Mouse (Mus musculus): ENCODE measurements around the gene Prox1.

Prox1 gene

DNA sequence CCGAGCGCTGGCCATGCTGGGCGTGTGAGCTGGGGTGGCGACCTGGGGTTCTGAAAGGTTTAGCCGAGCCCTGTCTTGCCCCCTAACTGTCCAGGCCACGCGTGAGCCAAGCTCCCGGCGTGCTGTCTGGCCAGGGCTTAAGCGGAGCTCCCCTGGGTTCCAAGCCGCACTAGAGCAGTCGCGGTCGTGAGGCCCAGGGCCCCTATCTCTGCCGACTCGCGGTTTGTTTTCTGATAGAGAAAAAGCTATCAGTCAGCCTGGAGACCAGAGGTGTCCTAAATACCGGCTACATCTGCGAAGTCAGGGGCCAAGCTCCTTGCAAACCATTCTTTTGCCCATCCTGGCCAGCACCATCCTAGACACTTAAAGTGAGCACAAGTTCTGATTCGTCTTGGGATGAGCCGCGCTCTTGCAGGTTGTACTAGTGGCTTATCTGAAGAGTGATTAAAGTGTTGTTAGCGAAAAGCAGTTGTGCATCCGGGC is 2.5 kb upstream of the Prox1 start:
- DNase-seq = peak in 1 of 2 experiments; percentile 11

DNA sequence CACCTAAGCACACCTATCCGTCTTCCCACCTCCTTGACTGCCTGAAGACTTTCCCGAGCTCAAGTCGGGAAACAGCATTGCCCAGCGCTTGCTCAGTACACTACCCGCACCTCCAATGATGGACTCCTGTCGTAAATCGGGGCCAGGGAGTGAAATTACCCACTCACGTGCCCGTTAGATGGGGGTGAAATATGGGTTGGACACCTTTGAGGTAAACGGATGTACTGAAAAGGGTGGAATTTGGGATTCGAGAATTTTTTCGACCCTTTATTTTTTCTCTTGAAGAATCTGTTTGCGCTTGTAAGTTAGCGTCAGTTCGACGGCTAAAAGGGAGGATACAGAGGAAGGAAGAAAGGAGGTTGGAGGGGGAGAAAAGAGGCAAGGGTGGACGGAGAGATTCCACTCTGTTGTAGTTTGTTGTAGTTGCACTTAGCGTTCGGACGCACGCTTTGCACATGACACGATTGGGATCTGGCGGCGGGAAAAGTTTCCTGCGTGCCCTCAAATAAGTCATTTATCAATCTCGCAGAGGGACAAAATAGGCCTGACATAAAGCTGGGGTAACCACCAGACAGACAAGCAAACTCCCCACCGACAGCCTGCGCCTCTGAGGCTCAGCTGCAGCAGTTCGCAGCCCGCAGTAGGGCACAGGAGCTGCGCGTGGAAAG is 1.9 kb upstream of the Prox1 start:
- peak in 1 of 2 experiments; percentile 14 for DNase-seq

DNA sequence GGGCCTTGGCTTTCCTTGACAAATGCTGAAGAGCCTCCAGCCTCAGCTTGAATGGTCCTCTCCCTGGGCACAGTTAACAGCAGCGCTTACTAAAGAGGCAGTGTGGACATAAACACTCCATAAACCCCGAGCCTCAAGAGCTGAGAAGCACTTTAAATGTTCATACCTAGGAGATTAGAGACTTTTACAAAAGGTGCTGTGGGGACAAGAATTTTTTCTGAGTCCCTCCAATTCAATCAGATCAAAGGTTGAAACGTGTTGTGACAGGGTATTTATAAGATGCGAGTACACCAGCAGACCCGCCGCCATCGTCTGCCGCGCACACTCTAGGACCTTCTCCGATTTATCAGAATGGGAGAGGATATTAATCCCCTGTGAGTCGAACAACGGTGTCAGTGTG is 1.2 kb upstream of the Prox1 start:
- DNase-seq = no peak

DNA sequence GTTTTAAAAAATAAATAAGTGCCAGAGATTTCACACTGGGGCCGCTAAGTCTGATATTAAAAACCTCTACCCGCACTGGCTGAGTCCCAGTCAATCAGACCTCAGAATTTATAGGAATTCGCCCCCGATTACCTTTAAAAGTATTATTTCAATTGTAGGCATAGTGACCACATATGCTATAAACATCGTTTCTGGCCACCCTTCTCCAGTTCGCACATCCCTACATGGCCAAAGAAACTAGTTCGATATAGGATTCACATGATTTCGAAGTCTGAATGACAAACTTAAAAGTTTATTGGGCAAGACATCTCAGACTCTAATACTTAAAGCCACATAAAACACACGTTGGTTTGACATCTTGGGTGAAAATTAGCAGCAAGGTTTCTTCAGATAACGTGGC is 827 bp upstream of the Prox1 start:
- no peak for DNase-seq

DNA sequence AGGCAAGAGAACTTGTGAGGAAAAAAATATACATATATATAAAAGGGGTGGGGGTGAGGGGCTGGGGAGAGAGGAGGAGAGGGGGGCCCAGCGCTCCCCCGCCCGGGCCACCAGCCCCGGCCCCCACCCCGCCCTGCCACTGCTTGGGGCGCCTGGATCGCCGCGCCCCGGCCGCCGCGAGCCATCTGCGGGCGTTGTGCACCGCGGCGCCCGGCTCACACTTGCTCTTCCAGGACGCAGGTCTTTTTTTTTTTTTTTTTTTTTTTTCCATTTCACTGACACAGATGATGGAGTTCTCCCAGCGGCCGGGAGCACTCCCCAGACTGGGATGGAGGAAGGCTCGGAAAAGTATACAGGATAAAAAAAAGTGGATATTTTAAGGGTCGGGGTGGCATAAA is 304 bp upstream of the Prox1 start:
- DNase-seq = peak in 1 of 2 experiments; percentile 16

DNA sequence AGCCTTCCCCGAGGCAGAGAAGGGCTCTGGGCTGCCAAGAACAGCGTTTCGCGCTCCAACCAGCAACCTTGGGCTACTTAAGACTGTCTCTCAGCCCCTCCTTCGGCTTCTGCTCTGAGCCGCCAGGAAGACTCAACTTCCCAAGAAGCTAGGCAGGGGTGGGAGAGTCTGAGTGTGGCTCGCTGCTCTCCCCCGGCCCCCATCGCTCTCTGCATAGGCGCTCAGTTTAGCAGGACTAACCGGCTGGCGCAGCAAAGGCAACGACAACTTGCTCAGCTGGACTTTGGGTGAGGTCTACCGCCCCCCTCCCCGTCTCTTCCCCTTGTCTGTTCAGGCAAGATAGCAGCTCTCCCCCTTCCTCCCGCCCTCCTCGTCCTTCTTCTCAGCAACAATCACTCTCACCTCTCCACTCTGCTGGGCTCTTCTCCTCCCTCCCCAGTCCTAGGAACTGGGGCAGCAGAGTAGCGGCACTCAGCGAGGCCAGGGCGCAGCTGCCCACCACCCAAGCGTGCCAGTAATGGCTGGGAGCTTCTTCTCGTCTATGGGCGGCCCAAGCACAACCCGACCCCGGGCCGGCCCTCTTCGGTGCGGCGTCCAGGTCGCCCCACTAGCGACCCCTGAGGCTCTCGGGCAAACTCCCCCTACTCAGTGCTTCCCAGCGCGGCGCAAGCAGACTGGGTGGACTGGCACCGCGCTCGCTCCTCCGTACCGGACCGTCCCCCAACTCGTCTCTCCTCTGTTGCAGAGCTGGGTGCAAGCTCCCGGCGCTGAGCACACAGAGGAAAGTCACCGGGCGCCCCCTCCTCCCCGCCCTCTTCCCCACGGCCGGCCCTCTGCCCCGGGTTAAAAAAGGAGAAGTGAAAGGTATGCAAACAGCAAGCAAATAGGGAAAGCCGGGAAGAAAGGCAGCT is 1.5 kb downstream of the Prox1 start:
- DNase-seq = peak in 1 of 2 experiments; percentile 24

DNA sequence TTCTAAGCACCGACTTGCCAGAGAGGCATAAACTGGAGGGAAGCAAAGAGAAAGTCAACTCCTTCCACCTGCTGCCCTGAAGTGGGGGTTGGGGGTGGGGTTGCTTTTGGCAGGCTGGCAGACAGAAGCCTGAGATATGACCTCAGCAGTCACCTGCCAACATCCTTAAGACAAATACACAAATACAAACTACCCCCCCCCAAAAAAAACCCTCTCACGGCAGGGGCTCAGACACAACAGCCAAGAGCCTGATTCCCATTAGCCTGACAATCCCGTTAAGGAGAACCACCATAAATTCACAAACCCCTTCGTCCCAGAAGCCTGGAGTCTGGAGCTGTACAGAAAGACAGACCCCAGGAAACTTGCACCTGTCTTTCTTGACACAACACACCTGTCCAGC is 2.4 kb downstream of the Prox1 start:
- DNase-seq = peak in 1 of 2 experiments; percentile 18

DNA sequence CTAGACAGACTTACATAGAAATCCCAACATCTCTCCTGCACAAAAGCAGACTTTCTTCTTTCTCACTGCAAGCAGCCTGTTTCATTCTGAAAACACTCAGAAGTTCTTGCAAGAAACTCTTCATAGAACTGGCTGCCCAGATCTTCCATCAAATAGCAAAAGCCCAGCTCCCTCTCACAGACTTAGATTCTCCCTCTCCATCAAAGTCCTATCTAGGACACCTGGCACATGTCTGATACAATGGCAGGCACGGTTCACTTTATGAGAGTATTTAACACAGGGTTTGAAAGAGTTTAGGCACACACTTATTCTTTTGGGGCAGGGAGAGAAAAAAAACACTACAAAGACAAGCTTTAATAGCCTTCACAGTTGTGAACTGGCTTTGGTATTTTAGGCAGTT is 2.9 kb downstream of the Prox1 start:
- DNase-seq = no peak

DNA sequence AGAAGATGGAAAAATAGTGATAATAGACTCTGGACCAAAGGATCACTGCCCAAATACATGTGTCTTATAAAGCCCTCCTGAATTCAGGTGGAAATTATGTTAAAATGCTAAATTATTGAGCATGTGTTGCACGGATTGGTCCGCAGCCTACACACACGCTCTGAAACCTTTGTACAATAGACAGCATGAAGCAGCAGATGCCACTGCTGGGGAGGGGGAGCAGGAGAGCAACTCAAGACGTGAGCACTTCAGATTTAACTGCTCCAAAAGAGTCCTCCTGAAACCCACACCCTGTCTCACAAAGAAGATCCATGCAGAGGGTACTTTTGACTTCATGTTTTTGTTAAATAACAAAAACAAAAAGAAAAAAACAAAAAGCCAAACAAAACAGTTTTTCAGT is 5.0 kb downstream of the Prox1 start:
- no peak for DNase-seq

DNA sequence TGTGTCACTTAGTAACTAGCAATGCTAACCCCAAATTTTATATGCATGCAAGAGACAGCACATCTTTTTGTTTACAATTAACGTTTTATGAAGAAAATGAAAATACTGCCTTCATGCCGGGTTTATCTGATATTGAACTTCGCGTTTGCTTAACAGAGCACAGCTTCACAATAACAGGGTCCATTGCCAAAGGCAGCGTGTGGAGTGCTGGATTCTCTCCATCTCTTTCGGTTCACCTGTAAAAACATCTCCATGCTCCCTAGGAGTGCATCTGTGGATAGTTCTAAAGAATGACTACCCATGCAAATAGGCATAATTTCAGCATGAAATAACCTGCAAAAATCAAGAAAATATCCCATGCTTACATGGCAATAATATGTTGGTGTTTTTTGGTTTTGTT is 7.0 kb downstream of the Prox1 start:
- no peak for DNase-seq

DNA sequence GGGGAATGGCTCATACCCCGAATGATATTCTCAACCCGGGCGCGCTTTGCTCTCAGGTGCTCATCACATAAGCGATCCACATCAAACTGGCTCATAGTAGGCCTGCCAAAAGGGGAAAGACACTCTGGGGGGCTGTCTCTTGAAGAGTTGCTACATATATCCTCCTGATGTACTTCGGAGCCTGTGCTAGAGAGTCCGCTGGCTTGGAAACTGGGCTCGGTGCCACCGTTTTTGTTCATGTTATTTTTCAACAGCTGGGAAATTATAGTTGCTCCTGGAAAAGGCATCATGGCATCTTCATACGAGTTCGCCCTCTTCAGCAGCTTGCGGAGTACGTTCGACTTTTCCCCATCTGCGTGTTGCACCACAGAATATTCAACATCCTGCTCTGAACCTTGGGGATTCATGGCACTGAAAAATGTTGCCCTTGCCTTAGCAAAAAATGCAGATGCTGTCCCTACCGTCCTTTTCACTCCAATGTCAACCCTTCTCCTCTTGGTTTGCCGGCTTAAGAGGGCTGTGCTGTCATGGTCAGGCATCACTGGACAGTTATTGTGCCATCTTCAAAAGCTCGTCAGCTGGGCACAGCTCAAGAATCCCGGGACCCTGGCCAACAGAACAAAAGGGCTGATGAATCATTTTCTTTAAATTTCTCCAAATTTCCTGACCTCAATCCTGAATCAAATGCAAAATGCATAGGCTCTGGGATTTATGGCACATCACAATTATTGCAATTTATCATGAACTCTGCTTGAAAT is 8.6 kb downstream of the Prox1 start:
- no peak for DNase-seq

DNA sequence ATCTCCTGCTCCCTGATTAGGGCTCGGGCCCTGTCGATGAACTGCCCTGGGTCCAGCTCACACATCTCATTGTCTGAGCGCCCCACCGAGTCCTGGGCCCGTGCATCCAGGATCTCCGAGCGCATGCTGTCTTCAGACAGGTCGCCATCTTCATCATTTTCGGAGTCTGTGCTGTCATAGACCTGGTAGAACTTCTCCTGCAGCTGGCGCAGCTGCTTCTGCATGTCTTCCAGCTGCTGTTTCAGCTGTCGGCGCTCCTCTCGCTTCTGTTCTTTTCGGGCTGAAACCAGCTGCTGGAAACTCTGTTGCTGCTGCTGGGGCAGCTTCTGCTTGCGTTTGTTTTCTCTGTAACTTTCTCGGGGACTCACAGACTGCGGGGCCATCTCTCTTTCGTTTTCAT is 9.2 kb downstream of the Prox1 start:
- DNase-seq = no peak

DNA sequence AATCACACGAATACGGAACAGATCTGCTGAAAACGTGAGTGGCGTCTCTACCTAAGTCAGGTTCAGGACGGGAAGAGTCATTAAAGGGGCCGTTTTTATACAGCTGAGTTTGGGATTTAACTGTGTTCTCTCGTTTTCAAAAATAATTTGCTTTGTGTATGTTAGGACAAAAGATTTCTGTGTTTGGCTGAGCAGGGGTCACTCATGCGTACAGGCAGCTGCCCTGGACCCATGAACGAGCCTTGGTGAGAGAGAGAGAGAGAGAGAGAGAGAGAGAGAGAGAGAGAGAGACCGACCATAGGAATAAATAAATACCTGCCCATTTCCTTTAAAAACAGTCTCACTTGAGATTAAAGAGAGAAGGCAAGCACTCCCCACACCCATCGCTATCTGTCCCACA is 11.1 kb downstream of the Prox1 start:
- no peak for DNase-seq

DNA sequence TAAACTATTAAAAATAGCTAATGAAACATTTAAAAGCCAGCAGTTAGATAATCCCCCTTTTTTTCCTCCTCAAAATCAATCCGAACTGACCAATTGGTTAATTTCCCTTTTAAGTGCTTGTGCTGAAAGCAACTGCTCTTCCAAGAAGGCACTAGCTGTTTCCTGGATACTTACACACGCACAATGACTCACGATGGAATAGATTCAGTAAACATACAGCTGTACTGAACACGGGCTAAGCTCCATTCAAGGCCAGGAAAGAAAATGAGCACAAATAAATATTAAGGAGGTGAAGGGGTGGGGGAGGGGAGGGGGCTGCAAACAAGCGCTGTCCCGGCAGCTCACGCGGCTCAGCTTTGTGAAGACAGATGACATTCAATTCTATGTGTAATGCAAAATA is 14.8 kb downstream of the Prox1 start:
- no peak for DNase-seq

DNA sequence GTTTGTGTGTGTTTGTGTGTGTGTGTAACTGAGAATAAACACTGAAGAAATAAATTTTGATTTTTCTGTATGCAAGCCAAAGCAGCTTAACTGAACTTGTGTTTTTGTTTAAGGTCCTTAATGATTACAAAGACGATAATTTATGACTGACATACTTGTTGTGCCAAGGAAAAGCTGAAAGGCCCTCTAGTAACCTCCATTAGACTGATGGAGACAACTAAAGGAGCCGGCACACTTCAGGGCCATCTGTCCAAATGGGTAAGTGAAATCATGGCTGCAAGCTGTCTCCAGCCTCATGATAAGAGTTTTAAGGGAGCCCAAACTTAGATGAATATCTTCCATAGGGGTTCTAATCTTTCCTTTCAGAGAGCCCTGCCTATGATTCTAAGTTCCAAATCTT is 15.5 kb downstream of the Prox1 start:
- DNase-seq = no peak

DNA sequence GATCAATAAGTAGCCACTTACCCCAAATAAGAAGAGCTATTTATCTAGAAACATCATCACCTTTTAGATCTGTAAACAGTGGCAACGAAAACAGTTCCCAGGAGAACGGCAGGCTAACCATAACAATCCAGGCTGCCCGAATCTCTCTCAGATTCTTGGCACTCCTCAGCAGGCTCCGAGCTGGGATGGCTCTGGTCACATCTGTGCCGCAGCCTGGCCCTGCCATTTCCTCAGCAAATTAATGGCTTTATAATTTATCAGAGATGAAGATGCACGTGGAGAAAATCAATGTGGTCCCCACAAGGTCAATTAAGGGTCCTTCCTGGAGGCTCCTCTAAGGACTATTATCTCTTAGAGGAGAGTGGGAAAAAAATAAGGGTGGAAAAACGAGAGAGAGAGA is 16.2 kb downstream of the Prox1 start:
- DNase-seq = no peak

DNA sequence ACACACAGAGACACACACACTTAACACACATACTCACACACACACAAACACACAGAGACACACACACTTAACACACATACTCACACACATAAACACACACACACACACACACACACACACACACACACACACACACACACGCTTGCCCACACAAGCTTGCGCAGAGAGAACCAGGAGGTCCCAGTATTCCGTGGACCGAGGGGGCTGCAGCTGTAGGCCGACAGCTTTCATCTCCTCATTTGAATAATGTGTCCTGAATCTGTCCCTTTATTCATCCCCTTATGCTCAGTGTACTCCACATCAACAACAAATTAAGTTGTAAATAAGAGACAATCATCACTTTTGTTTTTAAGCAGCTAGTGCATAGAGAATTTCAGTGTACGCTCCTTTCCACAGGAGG is 17.9 kb downstream of the Prox1 start:
- DNase-seq = no peak

DNA sequence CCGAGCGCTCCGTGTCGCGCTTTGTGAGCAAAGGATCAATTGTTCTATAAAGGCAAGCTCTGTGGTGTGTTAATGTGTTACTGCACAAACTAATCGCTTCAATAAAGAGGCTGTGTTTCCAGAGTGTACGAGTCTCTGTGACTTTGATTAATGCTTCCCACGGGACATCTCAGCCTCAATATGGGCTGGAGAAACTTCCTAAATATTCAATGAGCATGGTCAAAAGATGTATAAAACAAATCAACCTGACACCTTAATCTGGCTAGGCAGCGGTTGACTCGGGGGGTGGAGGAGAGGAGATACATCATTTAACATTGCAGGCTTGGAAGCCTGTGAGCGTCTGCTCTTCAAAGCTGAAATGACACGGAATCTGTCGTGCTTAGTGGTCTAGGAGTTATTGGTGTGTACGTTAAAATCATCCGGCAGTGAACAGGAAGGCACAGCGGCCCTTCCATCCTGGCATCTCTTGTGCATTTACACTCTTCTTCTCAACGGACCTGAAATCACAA is 21.2 kb downstream of the Prox1 start:
- DNase-seq = no peak

DNA sequence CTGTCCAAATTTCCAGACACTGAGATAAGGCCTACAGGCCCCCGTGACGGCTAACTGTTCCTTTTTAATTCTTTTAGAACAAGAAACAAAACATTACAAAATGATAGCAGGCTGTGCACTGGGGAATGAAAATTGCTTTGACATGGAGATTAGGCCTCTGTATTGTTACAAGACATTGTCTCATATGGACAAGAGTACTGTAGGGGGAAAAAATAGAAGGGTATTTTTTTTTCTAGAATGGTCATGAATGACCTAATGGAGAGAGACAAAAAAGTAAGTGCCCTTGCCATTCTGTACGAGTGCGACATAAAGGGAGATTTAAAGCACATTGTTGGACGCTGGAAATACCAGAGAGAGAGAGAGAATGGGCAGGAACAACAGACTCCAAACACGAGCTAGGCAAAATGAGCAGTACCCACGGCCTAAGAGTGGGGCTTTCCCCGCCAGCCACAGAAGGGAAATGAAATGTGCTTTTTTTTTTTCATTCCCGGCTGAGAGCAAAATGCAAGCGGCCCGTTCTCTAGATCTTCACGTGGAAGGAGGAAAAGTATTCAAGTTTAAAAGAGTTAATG is 21.8 kb downstream of the Prox1 start:
- DNase-seq = no peak

DNA sequence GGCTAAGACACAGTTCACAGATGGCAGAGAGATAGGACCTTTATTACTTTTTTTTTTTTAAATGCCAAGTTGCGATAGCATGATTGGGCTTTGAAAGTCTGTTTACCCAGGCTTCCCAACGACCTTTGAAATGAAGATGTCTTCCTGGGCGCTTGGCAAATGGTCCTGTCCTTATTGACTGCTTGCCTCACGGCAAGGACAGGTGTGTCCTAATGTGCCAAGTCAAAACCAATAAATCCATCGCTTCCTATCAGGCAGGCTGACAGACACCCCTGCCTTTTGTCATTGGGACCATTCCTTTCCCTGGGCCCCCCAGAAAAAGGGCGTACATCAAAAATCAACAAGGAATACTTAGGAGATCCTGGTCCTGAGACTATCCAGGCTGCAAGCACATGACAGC is 22.7 kb downstream of the Prox1 start:
- no peak for DNase-seq

DNA sequence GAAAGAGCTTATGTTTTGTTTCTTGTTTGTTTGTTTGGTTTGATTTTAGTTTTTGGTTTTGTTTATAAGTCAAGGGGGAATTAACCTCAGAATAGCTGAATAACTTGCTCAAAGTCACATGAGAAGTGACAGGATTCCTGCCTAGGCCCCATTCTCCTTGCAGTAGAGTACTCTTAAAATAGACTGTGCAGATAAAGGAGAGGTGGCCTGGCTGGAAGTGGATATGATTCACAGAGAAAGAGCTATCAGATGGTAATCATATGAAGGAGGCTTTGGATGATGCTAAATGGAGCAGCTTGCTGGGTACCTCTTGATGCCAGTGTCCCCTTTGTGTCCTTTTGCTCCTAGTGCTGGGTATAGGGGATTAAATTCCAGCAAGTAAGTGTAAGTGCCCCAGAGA is 26.1 kb downstream of the Prox1 start:
- DNase-seq = no peak

DNA sequence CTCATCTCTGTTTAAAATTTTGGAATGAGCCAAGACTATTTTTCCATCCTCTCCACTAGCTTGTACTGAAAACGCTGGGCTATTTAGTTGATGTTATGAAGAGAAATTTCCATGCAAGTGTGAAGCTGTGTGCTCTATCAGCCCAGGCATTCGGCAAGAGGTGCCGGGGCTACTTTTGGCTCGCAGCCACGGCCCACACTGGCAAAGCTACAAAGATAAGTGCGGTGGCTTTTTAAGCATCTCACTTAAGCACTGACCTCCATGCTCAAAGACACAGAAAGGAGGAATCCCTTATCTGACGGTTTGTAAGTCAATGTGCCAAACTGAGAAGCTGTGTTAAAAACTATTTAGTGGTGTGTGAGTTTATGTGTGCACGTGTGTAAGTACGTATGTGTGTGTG is 26.9 kb downstream of the Prox1 start:
- no peak for DNase-seq

DNA sequence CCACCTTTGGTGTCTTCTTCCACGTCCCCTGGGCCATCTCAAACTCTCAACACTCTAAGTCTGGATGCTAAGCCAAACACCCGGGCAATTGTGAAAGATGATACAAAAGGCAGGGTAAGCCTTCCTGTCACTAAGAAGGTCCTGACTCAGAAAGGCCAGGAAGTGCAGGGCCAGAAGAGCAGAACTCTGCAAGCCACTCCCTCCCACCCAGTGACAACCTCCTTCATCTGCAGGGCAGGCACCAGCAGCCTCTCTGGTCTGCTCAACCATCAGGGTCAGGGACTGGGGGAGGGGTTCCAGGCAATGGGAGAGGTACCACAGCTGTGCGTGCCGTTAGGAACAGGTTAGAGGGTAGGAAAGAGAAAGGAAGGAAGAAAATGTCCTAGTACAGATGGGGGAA is 27.9 kb downstream of the Prox1 start:
- DNase-seq = no peak

Data from kidney, postnatal 36 days (tissue).